8 mouse cellular contexts compared by ENCODE assay signal in the genomic region with DNA sequence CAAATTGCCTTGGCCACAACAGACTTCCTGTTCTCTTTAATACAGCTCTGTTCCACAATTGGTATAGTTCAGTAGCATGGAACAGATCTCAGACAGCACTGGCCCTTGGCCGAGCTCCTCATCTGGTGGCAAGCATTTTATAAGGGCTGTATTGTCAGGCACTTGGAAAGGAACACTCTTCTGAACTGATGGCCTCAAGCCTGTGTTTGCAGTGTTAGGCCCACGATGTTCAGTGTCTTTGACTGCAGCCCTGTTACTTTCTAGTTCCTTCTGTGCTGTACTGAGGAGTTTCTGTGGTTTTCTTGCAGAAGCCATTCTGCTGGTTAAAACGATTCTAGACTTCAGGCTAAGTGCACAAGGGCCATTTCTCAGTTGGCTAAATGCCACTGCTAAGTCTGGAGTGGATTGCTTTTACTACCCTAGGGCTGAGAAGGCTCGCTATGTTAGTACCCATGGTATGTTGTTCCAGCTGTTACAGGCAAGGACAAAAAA.
DNase-seq lines count a peak whose midpoint lies in the region; ATAC-seq and TF ChIP-seq lines count a peak whose summit lies in the region.

No protein-coding gene starts in this region.

- no peak for TF ChIP-seq EP300 in liver, postnatal 0 days (IDR thresholded peaks at IDR 0.05; ENCODE audit: low read depth)

- intact Hi-C loops in gastrocnemius, postnatal 36 days (cut with DNase I) = no loop called here

- no peak overlapping the region for H3K4me2 ChIP-seq in liver, postnatal 0 days (ENCODE audit: low read depth, low read length)
- no peak overlapping the region for H3K4me2 ChIP-seq in liver, embryonic 12.5 days

- 0 out of 2 replicates have a peak, but pooled peaks have one; percentile 8 for ATAC-seq in liver, postnatal 0 days
- ATAC-seq in liver, embryonic 12.5 days = no peak

- DNase-seq in liver, postnatal 0 days = no peak
- DNase-seq in gastrocnemius, postnatal 36 days = peak; percentile 17 to 25
- peak; percentile 52 to 64 for DNase-seq in layer of hippocampus, adult 8-10 months (ENCODE audit: low spot score in 2 of 2)
- DNase-seq in thymus, postnatal 4 days = peak; percentile 14
- DNase-seq in adrenal gland, adult 8-10 months = no peak

- no peak overlapping the region for H3K4me3 ChIP-seq in liver, postnatal 0 days (ENCODE audit: low read depth, low read length)
- H3K4me3 ChIP-seq in liver, embryonic 12.5 days = no peak overlapping the region
- H3K4me3 ChIP-seq in brown adipose tissue, adult 24 weeks (ENCODE audit: insufficient read depth, low read depth, low read length) = no peak overlapping the region
- peak overlapping the region; percentile 78 for H3K4me3 ChIP-seq in megakaryocyte, embryonic 14.5 days (replicated peaks)

- H3K27ac ChIP-seq in liver, postnatal 0 days (ENCODE audit: low read depth) = peak overlapping the region; percentile 50; the same call in 1 of the 2 replicates
- no peak overlapping the region for H3K27ac ChIP-seq in liver, embryonic 12.5 days
- H3K27ac ChIP-seq in brown adipose tissue, adult 24 weeks (replicated peaks; ENCODE audit: low read depth, low read length) = peak overlapping the region; percentile 37; the same call in 1 of the 2 replicates

- H3K36me3 ChIP-seq in liver, postnatal 0 days (replicated peaks; ENCODE audit: insufficient read depth, low read length) = peaks cover 3% of the 10 kb centered on the region; the same call in 1 of the 2 replicates
- no peaks in the 10 kb centered on the region for H3K36me3 ChIP-seq in liver, embryonic 12.5 days
- H3K36me3 ChIP-seq in megakaryocyte, embryonic 14.5 days (replicated peaks; ENCODE audit: low read length) = peaks cover 16% of the 10 kb centered on the region

- no peak for TF ChIP-seq CTCF in liver, postnatal 0 days (IDR thresholded peaks at IDR 0.05; ENCODE audit: low read depth)

- H3K27me3 ChIP-seq in liver, postnatal 0 days (ENCODE audit: insufficient read depth, low read length) = no peaks in the 10 kb centered on the region
- H3K27me3 ChIP-seq in liver, embryonic 12.5 days (replicated peaks) = no peaks in the 10 kb centered on the region
- no peaks in the 10 kb centered on the region for H3K27me3 ChIP-seq in megakaryocyte, embryonic 14.5 days (replicated peaks)

- H3K9me3 ChIP-seq in liver, postnatal 0 days (ENCODE audit: low read length) = no peaks in the 10 kb centered on the region
- no peaks in the 10 kb centered on the region for H3K9me3 ChIP-seq in liver, embryonic 12.5 days (replicated peaks)
- 0 out of 2 replicates have a peak, but pooled peaks cover 3% of the 10 kb centered on the region for H3K9me3 ChIP-seq in megakaryocyte, embryonic 14.5 days

- H3K9ac ChIP-seq in liver, postnatal 0 days (replicated peaks) = no peak overlapping the region
- no peak overlapping the region for H3K9ac ChIP-seq in liver, embryonic 12.5 days

- 40% methylated on average over 4 of the region's 4 CpGs for WGBS in liver, postnatal 0 days (ENCODE audit: insufficient replicate concordance)
- 43% methylated on average over 4 of the region's 4 CpGs for WGBS in liver, embryonic 12.5 days (ENCODE audit: insufficient replicate concordance)

- H3K4me1 ChIP-seq in liver, postnatal 0 days (ENCODE audit: insufficient read depth) = 0 out of 2 replicates have a peak, but pooled peaks cover 5% of the 10 kb centered on the region
- 0 out of 2 replicates have a peak, but pooled peaks cover 2% of the 10 kb centered on the region for H3K4me1 ChIP-seq in liver, embryonic 12.5 days
- H3K4me1 ChIP-seq in brown adipose tissue, adult 24 weeks (ENCODE audit: control insufficient read depth, insufficient read depth, insufficient read length, low read length) = no peaks in the 10 kb centered on the region; the same call in 1 of the 2 replicates
- H3K4me1 ChIP-seq in megakaryocyte, embryonic 14.5 days = peaks cover 62% of the 10 kb centered on the region

Comparison
In these comparisons a context has a peak if more than half of its experiments do, and no peak if none do; other contexts are left out.
1. DNase-seq: peak in gastrocnemius, postnatal 36 days (2 of 2), layer of hippocampus, adult 8-10 months (2 of 2) and thymus, postnatal 4 days (single experiment); none in liver, postnatal 0 days (single experiment) and adrenal gland, adult 8-10 months (single experiment).